Mouse (Mus musculus): ENCODE measurements around the gene Slc19a3. TPM values are rescaled to one million over a fixed set of nuclear protein-coding genes. Genes with fewer than 3 reads are reported as not detected.

Gene Slc19a3
- total and polyA plus RNA-seq, 3 experiments: not detected

GRCm38 (mm10) chr1:82974342-82974741, 63.9 kb downstream of the Slc19a3 start:
- no peak overlapping the region for H3K9ac ChIP-seq (ENCODE audit: control insufficient read depth, low read depth, low read length, poor library complexity, severe bottlenecking)
- H3K9me3 ChIP-seq (replicated peaks; ENCODE audit: insufficient read depth, low read length): no peaks in the 10 kb centered on the region
- TF ChIP-seq SIN3A (IDR thresholded peaks at IDR 0.05; ENCODE audit: low read length): no peak
- TF ChIP-seq NELFE (IDR thresholded peaks at IDR 0.05; ENCODE audit: low read depth, low read length): no peak
- no peak for TF ChIP-seq MAFK (IDR thresholded peaks at IDR 0.05; ENCODE audit: borderline replicate concordance, low read depth, low read length)
- TF ChIP-seq USF1 (IDR thresholded peaks at IDR 0.05; ENCODE audit: low read depth, low read length): no peak
- TF ChIP-seq MYB (IDR thresholded peaks at IDR 0.05; ENCODE audit: low read depth, low read length): no peak
- no peak for TF ChIP-seq MXI1 (IDR thresholded peaks at IDR 0.05; ENCODE audit: low read depth, low read length)
- TF ChIP-seq ETS1 (IDR thresholded peaks at IDR 0.05; ENCODE audit: low read depth, low read length): no peak
- TF ChIP-seq UBTF (IDR thresholded peaks at IDR 0.05; ENCODE audit: borderline replicate concordance, insufficient read depth, low read depth, low read length): no peak
- no peak for TF ChIP-seq ELF1 (IDR thresholded peaks at IDR 0.05; ENCODE audit: low read depth, low read length)
- no peak for TF ChIP-seq POLR2AphosphoS5 (IDR thresholded peaks at IDR 0.05; ENCODE audit: borderline replicate concordance, low read depth, low read length)
- no peak for TF ChIP-seq SMC3 (IDR thresholded peaks at IDR 0.05; ENCODE audit: low read depth, low read length)
- TF ChIP-seq MAZ (IDR thresholded peaks at IDR 0.05; ENCODE audit: low read depth, low read length): no peak
- TF ChIP-seq USF2 (IDR thresholded peaks at IDR 0.05; ENCODE audit: borderline replicate concordance in 1 of 2, insufficient read depth in 1 of 2, low read depth in 1 of 2, low read length in 2 of 2): no peak
- no peak for TF ChIP-seq CHD1 (IDR thresholded peaks at IDR 0.05; ENCODE audit: low read depth, low read length)
- H3K4me3 ChIP-seq (ENCODE audit: control insufficient read depth in 1 of 2, insufficient read depth in 1 of 2, low read depth in 2 of 2, low read length in 2 of 2): no peak overlapping the region
- H3K79me2 ChIP-seq (ENCODE audit: control insufficient read depth, insufficient read depth, low read length, poor library complexity): no peaks in the 10 kb centered on the region
- no peaks in the 10 kb centered on the region for H3K4me1 ChIP-seq (ENCODE audit: control insufficient read depth in 1 of 2, insufficient read depth in 2 of 2, low read length in 2 of 2)
- peaks cover 0 to 1% of the 10 kb centered on the region in 2 experiments; a peak in 1 of 4 replicates for H3K27me3 ChIP-seq (ENCODE audit: control insufficient read depth in 1 of 2, insufficient read depth in 2 of 2, low read length in 2 of 2)
- H3K27ac ChIP-seq (ENCODE audit: control insufficient read depth, low read depth, low read length): no peak overlapping the region
- H3K36me3 ChIP-seq (ENCODE audit: control insufficient read depth in 1 of 2, insufficient read depth in 2 of 2, low read length in 2 of 2): no peaks in the 10 kb centered on the region
- DNase-seq (ENCODE audit: low read depth, low spot score): no peak

DNA sequence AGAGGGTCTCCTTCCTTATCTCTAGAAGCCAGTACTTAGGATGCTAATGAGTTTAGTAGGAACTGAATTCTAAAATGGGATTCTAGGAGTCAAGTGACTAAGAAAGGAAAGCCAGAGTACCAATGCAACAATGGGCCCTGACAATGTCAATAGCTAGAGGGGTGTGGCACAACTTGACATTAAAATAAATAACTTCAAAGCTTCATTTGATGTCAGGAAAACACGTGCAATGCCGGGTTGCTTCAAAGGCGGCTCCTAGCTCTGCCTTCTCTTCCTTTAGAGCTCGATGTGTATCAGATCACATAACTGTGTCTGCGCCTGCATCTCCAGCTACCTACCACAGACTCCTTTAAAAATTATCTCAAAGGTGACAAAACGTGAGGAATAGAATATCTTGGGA, 64.3 kb downstream of the Slc19a3 start:
- no peaks in the 10 kb centered on the region for H3K79me2 ChIP-seq (ENCODE audit: control insufficient read depth, insufficient read depth, low read length, poor library complexity)
- H3K4me3 ChIP-seq (ENCODE audit: control insufficient read depth in 1 of 2, insufficient read depth in 1 of 2, low read depth in 2 of 2, low read length in 2 of 2): no peak overlapping the region
- no peaks in the 10 kb centered on the region for H3K9me3 ChIP-seq (replicated peaks; ENCODE audit: insufficient read depth, low read length)
- TF ChIP-seq POLR2A (IDR thresholded peaks at IDR 0.05; ENCODE audit: control insufficient read depth in 1 of 2, insufficient read depth in 1 of 2, low read depth in 1 of 2, low read length in 2 of 2, poor library complexity in 1 of 2) (no peak), USF2 (IDR thresholded peaks at IDR 0.05; ENCODE audit: borderline replicate concordance in 1 of 2, insufficient read depth in 1 of 2, low read depth in 1 of 2, low read length in 2 of 2) (no peak), E2F4 (IDR thresholded peaks at IDR 0.05; ENCODE audit: borderline replicate concordance, low read depth, low read length) (no peak), MAFK (IDR thresholded peaks at IDR 0.05; ENCODE audit: borderline replicate concordance, low read depth, low read length) (no peak), ZC3H11A (IDR thresholded peaks at IDR 0.05; ENCODE audit: low read depth, low read length) (no peak), ZMIZ1 (IDR thresholded peaks at IDR 0.05; ENCODE audit: low read depth, low read length) (no peak), MYC (IDR thresholded peaks at IDR 0.05; ENCODE audit: low read depth, low read length) (no peak)
- DNase-seq (ENCODE audit: low read depth, low spot score): no peak
- no peak overlapping the region for H3K27ac ChIP-seq (ENCODE audit: control insufficient read depth, low read depth, low read length)
- no peaks in the 10 kb centered on the region for H3K36me3 ChIP-seq (ENCODE audit: control insufficient read depth in 1 of 2, insufficient read depth in 2 of 2, low read length in 2 of 2)
- peaks cover 0 to 1% of the 10 kb centered on the region in 2 experiments; a peak in 1 of 4 replicates for H3K27me3 ChIP-seq (ENCODE audit: control insufficient read depth in 1 of 2, insufficient read depth in 2 of 2, low read length in 2 of 2)
- no peaks in the 10 kb centered on the region for H3K4me1 ChIP-seq (ENCODE audit: control insufficient read depth in 1 of 2, insufficient read depth in 2 of 2, low read length in 2 of 2)
- H3K9ac ChIP-seq (ENCODE audit: control insufficient read depth, low read depth, low read length, poor library complexity, severe bottlenecking): no peak overlapping the region

All from MEL (cell line).